Mouse (Mus musculus) spleen, postnatal 10 days (tissue): ENCODE results near the gene Ccdc86.

Experiments
- DNase-seq, 2 experiments: peaks; one replicate each; pipeline ENCODE4 v3.0.0; 2021 to 2022; ENCODE audit warnings: low spot score in 2 of 2

Ccdc86 gene

GRCm38 (mm10) chr19:10949558-10949957, 492 bp upstream of the Ccdc86 start:
- no peak for DNase-seq

- DNase-seq = peak; percentile 30 to 37
These were observed 650 bp downstream of the Ccdc86 start for GRCm38 (mm10) chr19:10948416-10948815.

- no peak for DNase-seq
These were observed 1.8 kb downstream of the Ccdc86 start for GRCm38 (mm10) chr19:10947219-10947618.

- no peak for DNase-seq
These were observed 2.6 kb downstream of the Ccdc86 start for GRCm38 (mm10) chr19:10946506-10946905.

- no peak for DNase-seq
These were observed 5.1 kb downstream of the Ccdc86 start for GRCm38 (mm10) chr19:10943955-10944354.

- DNase-seq = no peak
These were observed 8.1 kb downstream of the Ccdc86 start for GRCm38 (mm10) chr19:10940801-10941457.

- DNase-seq = peak; percentile 32 to 79
These were observed 8.8 kb downstream of the Ccdc86 start for GRCm38 (mm10) chr19:10940097-10940800.

- no peak for DNase-seq
These were observed 10.3 kb downstream of the Ccdc86 start for GRCm38 (mm10) chr19:10938771-10939170.

- DNase-seq = no peak
These were observed 11.9 kb downstream of the Ccdc86 start, which contains the start of gene Ptgdr2 for GRCm38 (mm10) chr19:10937110-10937563. Gene Ptgdr2 (plus strand): TSS chr19:10937160.

- no peak for DNase-seq
These were observed 13.0 kb downstream of the Ccdc86 start for GRCm38 (mm10) chr19:10936077-10936476.

GRCm38 (mm10) chr19:10935029-10935428, 14.0 kb downstream of the Ccdc86 start:
- DNase-seq = no peak

- no peak for DNase-seq
These were observed 18.4 kb downstream of the Ccdc86 start for GRCm38 (mm10) chr19:10930641-10931040.

GRCm38 (mm10) chr19:10926666-10927065, 22.4 kb downstream of the Ccdc86 start:
- DNase-seq = no peak

GRCm38 (mm10) chr19:10926123-10926621, 22.9 kb downstream of the Ccdc86 start:
- DNase-seq = no peak

- no peak for DNase-seq
These were observed 24.8 kb downstream of the Ccdc86 start for GRCm38 (mm10) chr19:10924220-10924619.

GRCm38 (mm10) chr19:10921058-10921457, 28.0 kb downstream of the Ccdc86 start:
- DNase-seq = no peak

GRCm38 (mm10) chr19:10920532-10920931, 28.5 kb downstream of the Ccdc86 start, which contains the start of gene Zp1:
Gene Zp1 (minus strand): TSS chr19:10920632.
- no peak for DNase-seq

GRCm38 (mm10) chr19:10918321-10918991, 30.6 kb downstream of the Ccdc86 start:
- no peak for DNase-seq

- DNase-seq = no peak
These were observed 32.6 kb downstream of the Ccdc86 start for GRCm38 (mm10) chr19:10916506-10916905.

- DNase-seq = no peak
These were observed 34.2 kb downstream of the Ccdc86 start for GRCm38 (mm10) chr19:10914870-10915269.

GRCm38 (mm10) chr19:10914291-10914690, 34.8 kb downstream of the Ccdc86 start:
- no peak for DNase-seq

GRCm38 (mm10) chr19:10909087-10909721, 39.9 kb downstream of the Ccdc86 start:
- no peak for DNase-seq
